ENCODE assay signal across 17 mouse cellular contexts in the genomic region with DNA sequence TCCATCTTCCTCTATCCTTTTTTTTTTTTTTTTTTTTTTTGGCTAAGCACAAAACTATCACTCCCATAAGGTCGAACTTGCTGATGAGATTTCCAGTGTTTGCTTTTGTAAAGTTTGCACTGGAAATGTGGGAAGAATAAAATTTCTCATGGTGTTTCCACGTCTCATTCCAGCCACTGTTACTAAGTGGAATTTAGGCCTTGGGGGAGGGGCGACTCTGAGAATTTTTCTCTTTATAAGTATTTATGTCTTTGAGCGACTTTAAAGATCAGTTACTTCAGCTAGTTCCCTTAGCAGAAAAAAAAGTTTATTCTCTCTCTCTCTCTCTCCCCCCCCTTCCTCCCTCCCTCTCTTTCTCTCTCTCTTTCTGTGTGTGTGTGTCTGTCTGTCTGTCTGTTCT. TPM values are rescaled to one million over a fixed set of nuclear protein-coding genes. Genes with fewer than 3 reads are reported as not detected.
A peak's percentile ranks its signal among the peaks of the same experiment; 100 is the strongest.
DNase-seq lines count a peak whose midpoint lies in the region; ATAC-seq and TF ChIP-seq lines count a peak whose summit lies in the region.
"Had no signal": no experiment of that assay in that cellular context is flagged by ENCODE, and none has a peak within 500 bp of the region (broad histone marks: within the 10 kb centered on the region; RNA-seq: fewer than 3 reads in every experiment).

No protein-coding gene starts in this region.

- TF ChIP-seq CTCF in stomach, postnatal 0 days (IDR thresholded peaks at IDR 0.05; ENCODE audit: low read depth), result no peak

- H3K4me2 ChIP-seq in heart, embryonic 14.5 days (ENCODE audit: low read length), result no peak overlapping the region
- no peak overlapping the region for H3K4me2 ChIP-seq in lung, embryonic 16.5 days (ENCODE audit: low read depth, low read length)
- peak overlapping the region; percentile 31 for H3K4me2 ChIP-seq in intestine, embryonic 14.5 days (ENCODE audit: low read length)
- H3K4me2 ChIP-seq in stomach, postnatal 0 days (replicated peaks; ENCODE audit: low read depth), result no peak overlapping the region
- H3K4me2 ChIP-seq in midbrain, embryonic 14.5 days (ENCODE audit: low read length), result no peak overlapping the region
- H3K4me2 ChIP-seq: forebrain, embryonic 12.5 days; midbrain, embryonic 12.5 days had no signal

- peaks cover 33 to 70% of the 10 kb centered on the region in 2 experiments for H3K4me1 ChIP-seq in heart, embryonic 14.5 days (ENCODE audit: control insufficient read depth in 2 of 2, insufficient read depth in 2 of 2, low read length in 2 of 2)
- H3K4me1 ChIP-seq in lung, embryonic 16.5 days (replicated peaks; ENCODE audit: control insufficient read depth, insufficient read depth, low read length), result peaks cover 49% of the 10 kb centered on the region
- peaks cover 64% of the 10 kb centered on the region for H3K4me1 ChIP-seq in intestine, embryonic 14.5 days (replicated peaks; ENCODE audit: control insufficient read depth, insufficient read depth, low read length)
- H3K4me1 ChIP-seq in stomach, postnatal 0 days (replicated peaks; ENCODE audit: control insufficient read depth, insufficient read depth), result peaks cover 6% of the 10 kb centered on the region
- no peaks in the 10 kb centered on the region for H3K4me1 ChIP-seq in midbrain, embryonic 14.5 days (ENCODE audit: control insufficient read depth, insufficient read depth, low read length)

- H3K4me3 ChIP-seq in heart, embryonic 14.5 days (ENCODE audit: control insufficient read depth in 1 of 2, insufficient read depth in 1 of 2, low read depth in 1 of 2, low read length in 2 of 2), result no peak overlapping the region
- H3K4me3 ChIP-seq in lung, embryonic 16.5 days (ENCODE audit: low read length), result no peak overlapping the region
- H3K4me3 ChIP-seq in intestine, embryonic 14.5 days (ENCODE audit: low read depth, low read length), result no peak overlapping the region
- no peak overlapping the region for H3K4me3 ChIP-seq in stomach, postnatal 0 days (ENCODE audit: low read depth, low read length)
- H3K4me3 ChIP-seq in midbrain, embryonic 14.5 days (replicated peaks; ENCODE audit: low read depth, low read length), result no peak overlapping the region
- H3K4me3 ChIP-seq: forebrain, embryonic 12.5 days; midbrain, embryonic 12.5 days had no signal

- H3K36me3 ChIP-seq in heart, embryonic 14.5 days (ENCODE audit: control insufficient read depth, insufficient read depth, low read length), result no peaks in the 10 kb centered on the region
- no peaks in the 10 kb centered on the region for H3K36me3 ChIP-seq in lung, embryonic 16.5 days (ENCODE audit: control insufficient read depth, insufficient read depth, low read length)
- no peaks in the 10 kb centered on the region for H3K36me3 ChIP-seq in intestine, embryonic 14.5 days (ENCODE audit: control insufficient read depth, insufficient read depth, low read length)
- H3K36me3 ChIP-seq in stomach, postnatal 0 days (ENCODE audit: control insufficient read depth, insufficient read depth, low read length), result no peaks in the 10 kb centered on the region
- H3K36me3 ChIP-seq in midbrain, embryonic 14.5 days (ENCODE audit: control insufficient read depth, insufficient read depth, low read length), result no peaks in the 10 kb centered on the region
- H3K36me3 ChIP-seq: forebrain, embryonic 12.5 days; midbrain, embryonic 12.5 days had no signal

- intact Hi-C loops in heart, postnatal 10 days (cut with DNase I), result no loop called here

- TF ChIP-seq EP300 in stomach, postnatal 0 days (optimal IDR thresholded peaks at IDR 0.05), result no peak

- H3K9me3 ChIP-seq in heart, embryonic 14.5 days (ENCODE audit: control insufficient read depth, low read length), result no peaks in the 10 kb centered on the region
- no peaks in the 10 kb centered on the region for H3K9me3 ChIP-seq in lung, embryonic 16.5 days (ENCODE audit: control insufficient read depth, low read length)
- no peaks in the 10 kb centered on the region for H3K9me3 ChIP-seq in intestine, embryonic 14.5 days (ENCODE audit: control insufficient read depth, low read length)
- no peaks in the 10 kb centered on the region for H3K9me3 ChIP-seq in stomach, postnatal 0 days (ENCODE audit: control insufficient read depth, low read length)
- no peaks in the 10 kb centered on the region for H3K9me3 ChIP-seq in midbrain, embryonic 14.5 days (ENCODE audit: control insufficient read depth, low read length)
- H3K9me3 ChIP-seq: forebrain, embryonic 12.5 days; midbrain, embryonic 12.5 days had no signal

- DNase-seq in heart, postnatal 10 days, result no peak
- DNase-seq in lung, postnatal 36 days, result no peak
- DNase-seq in intestine, embryonic 14.5 days (ENCODE audit: low spot score), result no peak
- no peak for DNase-seq in stomach, postnatal 0 days (ENCODE audit: low spot score)
- DNase-seq in frontal cortex, adult 2 months (ENCODE audit: extremely low spot score in 1 of 2, low spot score in 1 of 2), result no peak
- no peak for DNase-seq in midbrain, embryonic 14.5 days
- DNase-seq: cerebellum, adult 11-12 months; gastrocnemius, postnatal 25 days; left cerebral cortex, postnatal 4 days; lung, postnatal 14 days; right cerebral cortex, postnatal 4 days had no signal

- no peak for ATAC-seq in heart, embryonic 14.5 days (ENCODE audit: insufficient number of reproducible peaks, insufficient read depth, low FRiP score, low read depth)
- ATAC-seq in lung, embryonic 16.5 days (ENCODE audit: low read depth), result no peak
- no peak for ATAC-seq in intestine, embryonic 14.5 days (replicated peaks; ENCODE audit: low FRiP score, low TSS enrichment, low read depth)
- no peak for ATAC-seq in stomach, postnatal 0 days (ENCODE audit: low FRiP score, low TSS enrichment)
- ATAC-seq in midbrain, embryonic 14.5 days (ENCODE audit: low FRiP score, low TSS enrichment), result no peak
- ATAC-seq: CD4-positive, CD25-positive, alpha-beta regulatory T cell, adult 4 months; hindbrain, postnatal 0 days had no signal

- peak overlapping the region; percentile 25 to 51; a peak in 2 of 4 replicates for H3K27ac ChIP-seq in heart, embryonic 14.5 days (replicated peaks in 1 of 2; ENCODE audit: control insufficient read depth in 1 of 2, insufficient read depth in 1 of 2, low read depth in 2 of 2, low read length in 2 of 2)
- H3K27ac ChIP-seq in lung, embryonic 16.5 days (ENCODE audit: low read length), result peak overlapping the region; percentile 54
- H3K27ac ChIP-seq in intestine, embryonic 14.5 days (ENCODE audit: low read depth), result peak overlapping the region; percentile 84
- peak overlapping the region; percentile 58 for H3K27ac ChIP-seq in stomach, postnatal 0 days (replicated peaks)
- H3K27ac ChIP-seq in midbrain, embryonic 14.5 days (replicated peaks; ENCODE audit: low read depth, low read length), result no peak overlapping the region
- H3K27ac ChIP-seq: forebrain, embryonic 12.5 days; hindbrain, postnatal 0 days; midbrain, embryonic 12.5 days had no signal

- no peak overlapping the region for H3K9ac ChIP-seq in heart, embryonic 14.5 days (ENCODE audit: low read length)
- H3K9ac ChIP-seq in lung, embryonic 16.5 days (ENCODE audit: low read length), result no peak overlapping the region; the same call in 1 of the 2 replicates
- H3K9ac ChIP-seq in intestine, embryonic 14.5 days (ENCODE audit: low read length), result no peak overlapping the region
- H3K9ac ChIP-seq in stomach, postnatal 0 days (ENCODE audit: low read length), result no peak overlapping the region
- no peak overlapping the region for H3K9ac ChIP-seq in midbrain, embryonic 14.5 days (replicated peaks; ENCODE audit: low read length)
- H3K9ac ChIP-seq: forebrain, embryonic 12.5 days; midbrain, embryonic 12.5 days had no signal

- WGBS in heart, embryonic 14.5 days, result 57% methylated on average over 4 of the region's 4 CpGs
- 23% methylated on average over 4 of the region's 4 CpGs for WGBS in lung, embryonic 16.5 days
- WGBS in intestine, embryonic 14.5 days, result 31% methylated on average over 4 of the region's 4 CpGs
- WGBS in stomach, postnatal 0 days, result 27% methylated on average over 4 of the region's 4 CpGs
- 75% methylated on average over 4 of the region's 4 CpGs for WGBS in midbrain, embryonic 14.5 days

- no peaks in the 10 kb centered on the region for H3K27me3 ChIP-seq in heart, embryonic 14.5 days (ENCODE audit: control insufficient read depth, insufficient read depth, low read length)
- no peaks in the 10 kb centered on the region for H3K27me3 ChIP-seq in lung, embryonic 16.5 days (ENCODE audit: control insufficient read depth, insufficient read depth, low read depth, low read length)
- no peaks in the 10 kb centered on the region for H3K27me3 ChIP-seq in intestine, embryonic 14.5 days (replicated peaks; ENCODE audit: control insufficient read depth, insufficient read depth, low read length)
- H3K27me3 ChIP-seq in stomach, postnatal 0 days (ENCODE audit: control insufficient read depth, insufficient read depth, low read length), result no peaks in the 10 kb centered on the region
- no peaks in the 10 kb centered on the region for H3K27me3 ChIP-seq in midbrain, embryonic 14.5 days (ENCODE audit: control insufficient read depth, insufficient read depth, low read length)
- H3K27me3 ChIP-seq: forebrain, embryonic 12.5 days; midbrain, embryonic 12.5 days had no signal

RNA-seq across cellular contexts. Expression of a gene that starts 8.1 kb away (rescaled TPM):
- polyA plus RNA-seq in heart, embryonic 14.5 days (2014; fragmentation: Nextera tagmentation; extraction: Ambion mirVana), result 122 and 123 TPM in 2 replicates
- 10 to 100 TPM; 88.0 to 92.1 TPM for total RNA-seq in heart, postnatal 10 days (2021)
- polyA plus RNA-seq in lung, embryonic 16.5 days (2015; fragmentation: Nextera tagmentation; extraction: Ambion mirVana), result 243 and 279 TPM in 2 replicates
- polyA plus RNA-seq in intestine, embryonic 14.5 days (2014; fragmentation: Nextera tagmentation; extraction: Ambion mirVana), result 309 and 368 TPM in 2 replicates
- 199 and 301 TPM in 2 replicates for polyA plus RNA-seq in stomach, postnatal 0 days (2015; fragmentation: Nextera tagmentation; extraction: Ambion mirVana)
- 21.9 and 31.0 TPM in 2 replicates for polyA plus RNA-seq in frontal cortex, adult 2 months (2012; rRNA removed)
- polyA plus RNA-seq in midbrain, embryonic 14.5 days (2014; fragmentation: Nextera tagmentation; extraction: Ambion mirVana), result 26.9 and 50.0 TPM in 2 replicates
